Mouse (Mus musculus) embryonic fibroblast, embryonic 13.5 days (primary cell): Measurements from ENCODE around the gene Olfr350.

Experiments used
- CTCF ChIP-seq: IDR thresholded peaks from 2 replicates; pipeline ENCODE4 v1.5.1; 2011; ENCODE audit warnings: mild to moderate bottlenecking, control low read depth, low read length, moderate library complexity, borderline replicate concordance; ENCODE audit not compliant: insufficient read depth
- POLR2A ChIP-seq: IDR thresholded peaks from 2 replicates; pipeline ENCODE4 v1.6.1; 2011; ENCODE audit warnings: low read depth, mild to moderate bottlenecking, control low read depth, low read length, moderate library complexity

DNA sequence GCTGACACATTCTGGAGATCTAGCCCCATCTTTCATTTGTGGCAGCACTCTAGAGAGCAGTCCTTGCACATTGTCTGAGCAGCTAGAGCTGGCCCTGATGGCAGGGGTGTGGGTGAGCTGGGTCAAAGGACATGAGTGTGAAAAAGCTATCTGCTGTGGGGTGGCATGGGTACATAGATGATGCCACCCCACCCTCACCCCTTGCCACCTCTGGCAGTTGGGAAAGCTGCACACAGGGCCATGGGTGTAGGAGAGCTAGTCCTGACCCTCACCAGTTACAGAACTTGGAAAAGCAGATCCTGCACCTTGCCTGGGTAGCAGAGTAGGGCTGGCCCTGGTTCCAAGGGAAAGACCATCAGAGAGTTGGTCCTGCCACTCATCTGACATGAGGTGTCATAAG, 51.0 kb downstream of the Olfr350 start:
- TF ChIP-seq CTCF = no peak
- TF ChIP-seq POLR2A = no peak
